Mouse (Mus musculus) embryonic fibroblast, embryonic 13.5 days (primary cell): ENCODE results near the gene Ccdc27. TPM values are rescaled to one million over a fixed set of nuclear protein-coding genes. Genes with fewer than 3 reads are reported as not detected.

ENCODE experiments used
- H3K27ac ChIP-seq: 2 replicates; pipeline ENCODE4 v1.5.1; 2012; ENCODE audit warnings: low read length, control low read depth, inconsistent platforms; ENCODE audit not compliant: insufficient read depth
- H3K4me1 ChIP-seq: 2 replicates; pipeline ENCODE4 v1.6.1; 2011; ENCODE audit warnings: low read length; ENCODE audit not compliant: control insufficient read depth, insufficient read depth
- H3K4me3 ChIP-seq: 2 replicates; pipeline ENCODE4 v1.5.1; 2011; ENCODE audit warnings: mild to moderate bottlenecking, control low read depth, low read length; ENCODE audit not compliant: insufficient read depth
- CTCF ChIP-seq: IDR thresholded peaks from 2 replicates; pipeline ENCODE4 v1.5.1; 2011; ENCODE audit warnings: mild to moderate bottlenecking, control low read depth, low read length, moderate library complexity, borderline replicate concordance; ENCODE audit not compliant: insufficient read depth
- POLR2A ChIP-seq: IDR thresholded peaks from 2 replicates; pipeline ENCODE4 v1.6.1; 2011; ENCODE audit warnings: low read depth, mild to moderate bottlenecking, control low read depth, low read length, moderate library complexity
- polyA plus RNA-seq: library from polyadenylated mRNA; stranded (reverse); fragments of >200 nt; gene quantifications from 2 replicates; pipeline ENCODE4 v1.2.4, GENCODE M21; 2011; ENCODE audit warnings: low read depth; ENCODE audit not compliant: missing spikeins, insufficient read length

Gene Ccdc27
- polyA plus RNA-seq, 1 experiment, result not detected

DNA sequence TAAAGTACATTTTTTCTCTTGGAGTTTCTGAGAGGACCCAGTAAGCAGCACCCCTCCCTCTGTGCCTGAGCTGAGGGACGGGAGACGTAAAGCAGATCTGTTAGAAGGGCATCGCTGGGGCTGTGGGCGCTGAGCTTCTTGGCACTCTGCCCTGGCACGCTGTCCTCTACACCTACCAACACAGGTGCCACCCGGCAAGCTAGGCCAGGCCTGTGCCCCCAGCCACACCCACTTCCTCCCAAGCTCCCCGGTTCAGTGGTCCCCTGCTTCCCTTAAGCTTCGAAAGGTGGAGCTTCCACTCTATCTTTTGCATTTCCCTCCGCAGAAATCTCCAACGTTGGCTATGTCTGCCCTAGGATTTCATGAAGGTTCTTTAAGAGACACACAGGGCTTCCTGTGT, 63.2 kb downstream of the Ccdc27 start:
- Histone ChIP-seq H3K27ac (no peak overlapping the region), H3K4me1 (no peaks in the 10 kb centered on the region), H3K4me3 (no peak overlapping the region)
- TF ChIP-seq POLR2A, result no peak
- no peak for TF ChIP-seq CTCF

Other genes starting within 250 kb of the Ccdc27 start
- 14.2 and 18.5 TPM in 2 replicates for gene A430005L14Rik, start 85.4 kb downstream of the Ccdc27 start, polyA plus RNA-seq
- gene Dffb, start 67.6 kb downstream of the Ccdc27 start, polyA plus RNA-seq, result 6.1 and 7.7 TPM in 2 replicates
- gene Cep104, start 67.5 kb downstream of the Ccdc27 start, polyA plus RNA-seq, result 11.4 and 16.0 TPM in 2 replicates
- 40.4 and 41.8 TPM in 2 replicates for gene Lrrc47, start 30.9 kb downstream of the Ccdc27 start, polyA plus RNA-seq
- gene Smim1, start 16.4 kb downstream of the Ccdc27 start, polyA plus RNA-seq, result 26.4 and 28.7 TPM in 2 replicates
- gene Trp73, start 97.5 kb upstream of the Ccdc27 start, polyA plus RNA-seq, result not detected in 2 replicates
- 9.9 and 13.0 TPM in 2 replicates for gene Wrap73, start 99.7 kb upstream of the Ccdc27 start, polyA plus RNA-seq
- 85.8 and 86.3 TPM in 2 replicates for gene Tprgl, start 118.0 kb upstream of the Ccdc27 start, polyA plus RNA-seq
- gene Megf6, start 128.1 kb upstream of the Ccdc27 start, polyA plus RNA-seq, result 2.3 and 22.7 TPM in 2 replicates